Mouse (Mus musculus): ENCODE measurements at regions not wholly inside any gene's neighbourhood (a gene's known extent, or its start where the extent isn't known, plus 50 kb on each side); places are given as distances from the start of the nearest gene placed in this dataset.

DNA sequence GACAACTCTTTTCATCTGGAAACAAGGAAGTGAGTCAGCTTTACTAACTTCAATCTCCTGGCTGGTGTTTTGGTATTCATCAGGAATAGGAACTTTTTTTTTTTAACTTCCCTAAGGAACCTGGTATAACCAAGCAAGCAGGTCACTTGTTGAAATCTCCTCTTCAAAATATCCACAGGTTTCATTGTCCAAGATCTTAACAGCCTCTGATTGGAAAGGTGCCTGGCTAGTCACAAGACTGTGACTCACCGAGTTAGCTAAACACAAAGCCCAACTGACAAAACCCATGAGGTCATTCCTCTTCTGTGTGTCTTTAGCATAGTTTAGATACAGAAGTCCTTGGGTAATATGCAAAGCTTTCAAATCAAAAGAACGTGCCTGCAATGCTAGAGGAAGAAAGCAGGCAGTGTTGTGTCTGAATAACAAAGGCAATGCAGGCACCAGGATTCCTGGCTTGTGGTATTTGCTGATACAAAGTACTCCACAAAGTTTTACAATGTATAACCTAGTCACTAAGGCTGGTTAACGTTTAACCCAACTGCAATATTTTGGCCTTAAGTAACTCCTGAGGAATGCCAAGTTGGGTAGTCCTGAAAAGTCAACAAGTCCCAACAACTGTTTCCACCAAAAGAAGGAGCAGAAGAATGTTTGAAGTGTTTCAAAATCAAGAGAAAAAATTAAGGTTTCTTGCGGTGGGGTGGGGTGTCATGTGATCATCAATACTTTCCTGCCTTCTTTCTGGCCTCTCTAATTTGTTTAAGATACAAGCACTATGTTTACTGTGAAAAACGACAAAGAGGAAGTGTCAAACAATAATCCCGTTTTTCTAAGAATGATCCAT, 57.5 kb upstream of the Klf6 start:
- Histone ChIP-seq H3K27ac (replicated peaks; ENCODE audit: low read depth, low read length) (peak overlapping the region; percentile 97), H3K4me3 (ENCODE audit: insufficient read depth, low read depth, low read length) (no peak overlapping the region), H3K4me1 (ENCODE audit: control insufficient read depth, insufficient read depth, insufficient read length, low read length) (peaks cover 13% of the 10 kb centered on the region)

DNA sequence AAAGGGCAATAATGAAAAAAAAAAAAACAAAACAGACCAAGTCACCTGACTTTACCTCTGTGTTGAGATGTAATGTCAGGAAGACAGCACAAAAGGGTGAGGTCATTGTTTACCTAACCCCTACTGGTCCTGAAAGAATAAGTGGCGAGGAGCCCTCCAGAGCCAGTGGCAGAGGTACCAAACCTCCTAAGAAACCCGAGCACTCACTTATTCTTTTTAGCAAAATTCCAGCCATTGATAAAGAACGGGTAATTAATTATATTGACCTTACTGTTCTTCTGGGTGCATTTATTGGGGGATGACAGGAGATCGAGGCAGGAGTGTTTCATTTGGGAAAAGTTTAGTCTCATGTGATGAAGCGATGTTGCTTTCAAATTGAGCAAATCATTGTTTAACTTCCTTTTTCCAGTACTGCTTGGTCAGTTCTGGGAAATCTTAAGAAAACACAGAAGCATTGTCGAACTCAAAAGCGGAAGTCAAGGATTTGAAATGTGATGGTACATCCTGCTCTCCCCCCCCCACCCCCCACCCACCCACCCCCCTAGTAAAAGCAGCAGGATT, 56.8 kb upstream of the Klf6 start:
- Histone ChIP-seq H3K27ac (replicated peaks; ENCODE audit: low read depth, low read length) (peak overlapping the region; percentile 97), H3K4me3 (ENCODE audit: insufficient read depth, low read depth, low read length) (no peak overlapping the region), H3K4me1 (ENCODE audit: control insufficient read depth, insufficient read depth, insufficient read length, low read length) (peaks cover 13% of the 10 kb centered on the region)

- Histone ChIP-seq H3K4me1 (ENCODE audit: control insufficient read depth, insufficient read depth, insufficient read length, low read length) (peaks cover 8% of the 10 kb centered on the region), H3K27ac (replicated peaks; ENCODE audit: low read depth, low read length) (no peak overlapping the region), H3K4me3 (ENCODE audit: insufficient read depth, low read depth, low read length) (no peak overlapping the region)
Measured at GRCm38 (mm10) chr13:5808380-5808779, 52.9 kb upstream of the Klf6 start.
